Mouse (Mus musculus): ENCODE measurements around the gene Vav1.

Gene Vav1

GRCm38 (mm10) chr17:57278943-57279590 is at the start of gene Vav1:
TSS of gene Vav1 (plus strand) at chr17:57279100.
- DNase-seq (ENCODE audit: low spot score): no peak

- DNase-seq (ENCODE audit: low spot score): no peak
Observed at GRCm38 (mm10) chr17:57229851-57230727, 48.8 kb upstream of the Vav1 start.

GRCm38 (mm10) chr17:57230728-57231125 is 48.2 kb upstream of the Vav1 start:
- DNase-seq (ENCODE audit: low spot score): no peak

GRCm38 (mm10) chr17:57231321-57231771 is 47.6 kb upstream of the Vav1 start:
- DNase-seq (ENCODE audit: low spot score): no peak

GRCm38 (mm10) chr17:57232200-57232599 is 46.7 kb upstream of the Vav1 start:
- DNase-seq (ENCODE audit: low spot score): no peak

- DNase-seq (ENCODE audit: low spot score): no peak
Observed at GRCm38 (mm10) chr17:57233038-57233437, 45.9 kb upstream of the Vav1 start.

GRCm38 (mm10) chr17:57234254-57234928 is 44.5 kb upstream of the Vav1 start:
- DNase-seq (ENCODE audit: low spot score): no peak

- no peak for DNase-seq (ENCODE audit: low spot score)
Observed at GRCm38 (mm10) chr17:57235803-57236202, 43.1 kb upstream of the Vav1 start.

GRCm38 (mm10) chr17:57237181-57237580 is 41.7 kb upstream of the Vav1 start:
- no peak for DNase-seq (ENCODE audit: low spot score)

GRCm38 (mm10) chr17:57243650-57244370 is 35.1 kb upstream of the Vav1 start:
- no peak for DNase-seq (ENCODE audit: low spot score)

GRCm38 (mm10) chr17:57245311-57245929 is 33.5 kb upstream of the Vav1 start:
- DNase-seq (ENCODE audit: low spot score): no peak

GRCm38 (mm10) chr17:57246663-57247392 is 32.1 kb upstream of the Vav1 start:
- peak; percentile 85 for DNase-seq (ENCODE audit: low spot score)

- DNase-seq (ENCODE audit: low spot score): peak; percentile 97
Observed at GRCm38 (mm10) chr17:57247393-57248200, 31.3 kb upstream of the Vav1 start.

GRCm38 (mm10) chr17:57248201-57248699 is 30.6 kb upstream of the Vav1 start, which contains the start of gene Gpr108:
TSS of gene Gpr108 (minus strand) at chr17:57248446.
- peak; percentile 92 for DNase-seq (ENCODE audit: low spot score)

- peak; percentile 21 for DNase-seq (ENCODE audit: low spot score)
Observed at GRCm38 (mm10) chr17:57248771-57249170, 30.1 kb upstream of the Vav1 start.

- peak; percentile 94 for DNase-seq (ENCODE audit: low spot score)
Observed at GRCm38 (mm10) chr17:57249186-57250181, 29.4 kb upstream of the Vav1 start, which contains the start of gene Trip10. TSS of gene Trip10 (plus strand) at chr17:57249455.

- peak; percentile 35 for DNase-seq (ENCODE audit: low spot score)
Observed at GRCm38 (mm10) chr17:57250461-57251160, 28.3 kb upstream of the Vav1 start.

- no peak for DNase-seq (ENCODE audit: low spot score)
Observed at GRCm38 (mm10) chr17:57251431-57251830, 27.5 kb upstream of the Vav1 start.
